Mouse (Mus musculus) layer of hippocampus, adult 9-10 months (tissue): Measurements from ENCODE around the gene Tspan17.

Experiments
- DNase-seq: peaks from one replicate; pipeline ENCODE4 v3.0.0; 2022; ENCODE audit warnings: low spot score

Tspan17 gene

GRCm38 (mm10) chr13:54788740-54789560, at the start of gene Tspan17:
Tspan17 (plus strand) TSS chr13:54789377.
- DNase-seq = peak; percentile 86

DNA sequence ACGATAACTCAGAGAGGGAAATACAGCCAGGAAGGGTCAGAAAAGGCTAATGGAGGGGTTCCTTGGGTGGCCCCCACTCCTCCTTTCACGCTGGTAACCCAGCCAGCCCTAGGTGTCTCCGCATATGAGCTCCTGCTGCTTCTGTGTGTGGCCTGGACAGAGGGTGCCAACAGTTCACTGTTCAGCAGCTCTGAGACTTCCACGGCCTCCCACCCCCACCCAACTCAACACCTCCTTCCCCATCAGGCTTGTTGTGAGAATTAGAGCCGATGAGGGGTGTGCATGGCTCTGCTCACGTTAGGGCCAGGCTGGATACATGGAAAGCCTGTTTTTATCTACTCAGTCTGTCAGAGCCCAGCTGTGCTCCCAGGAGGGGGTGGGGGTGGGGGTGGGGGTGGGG, 43.1 kb upstream of the Tspan17 start:
- no peak for DNase-seq

- no peak for DNase-seq
Observed at GRCm38 (mm10) chr13:54746896-54747295, 42.3 kb upstream of the Tspan17 start.

DNA sequence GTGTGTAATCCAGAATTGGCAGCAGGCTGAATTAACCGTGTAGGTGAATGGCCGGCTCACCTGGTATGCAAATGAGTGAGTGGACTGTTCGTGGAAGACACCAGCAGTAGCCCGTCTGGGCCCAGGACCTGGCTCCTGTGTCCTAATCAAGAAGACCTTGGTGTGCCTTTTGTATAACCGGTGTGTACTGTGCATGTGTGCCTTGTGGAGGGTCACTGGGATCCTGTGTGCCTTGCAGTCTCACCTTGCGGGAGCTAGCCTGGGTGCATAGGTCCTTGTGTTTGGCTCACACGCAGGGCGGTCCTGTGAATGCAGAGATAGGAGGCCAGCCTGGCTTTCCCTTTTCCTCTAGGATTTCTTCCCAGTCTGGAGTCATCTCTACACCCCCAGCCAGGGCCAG, 41.0 kb upstream of the Tspan17 start:
- no peak for DNase-seq

- DNase-seq = no peak
Observed at GRCm38 (mm10) chr13:54748721-54749060, 40.5 kb upstream of the Tspan17 start.

GRCm38 (mm10) chr13:54749061-54749863, 39.9 kb upstream of the Tspan17 start:
- no peak for DNase-seq

DNA sequence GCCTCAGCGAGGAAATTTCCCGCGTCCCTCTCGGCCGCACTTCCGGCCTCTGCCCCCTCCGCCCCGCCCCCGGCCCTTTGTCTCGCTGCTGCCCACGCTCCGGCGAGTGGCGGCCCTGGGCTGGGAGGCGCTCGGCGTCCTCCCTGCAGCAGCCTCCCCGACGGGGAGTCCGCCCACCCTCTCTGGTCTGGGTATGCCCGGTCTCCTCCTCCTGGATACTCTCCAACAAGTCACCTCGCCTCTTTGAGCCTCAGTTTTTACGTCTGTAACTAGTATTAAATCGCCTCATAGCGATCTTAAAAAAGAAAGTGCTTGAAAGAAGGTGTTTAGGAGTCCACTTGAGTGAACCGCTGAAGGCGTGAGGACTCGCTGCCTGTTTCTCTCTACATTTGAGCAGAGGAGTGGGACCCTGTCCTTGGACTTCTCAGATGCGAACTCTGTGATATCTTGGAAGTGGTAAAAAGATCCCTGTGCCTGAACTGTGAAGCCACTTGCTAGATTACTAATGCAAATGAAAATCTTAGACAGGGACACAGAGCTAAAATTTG, 39.2 kb upstream of the Tspan17 start, which contains the start of gene Gprin1:
Gene Gprin1 (minus strand): TSS at position 11 of the 548 bp plus-strand sequence.
- DNase-seq = no peak

- no peak for DNase-seq
Observed at GRCm38 (mm10) chr13:54750699-54751098, 38.5 kb upstream of the Tspan17 start.

DNA sequence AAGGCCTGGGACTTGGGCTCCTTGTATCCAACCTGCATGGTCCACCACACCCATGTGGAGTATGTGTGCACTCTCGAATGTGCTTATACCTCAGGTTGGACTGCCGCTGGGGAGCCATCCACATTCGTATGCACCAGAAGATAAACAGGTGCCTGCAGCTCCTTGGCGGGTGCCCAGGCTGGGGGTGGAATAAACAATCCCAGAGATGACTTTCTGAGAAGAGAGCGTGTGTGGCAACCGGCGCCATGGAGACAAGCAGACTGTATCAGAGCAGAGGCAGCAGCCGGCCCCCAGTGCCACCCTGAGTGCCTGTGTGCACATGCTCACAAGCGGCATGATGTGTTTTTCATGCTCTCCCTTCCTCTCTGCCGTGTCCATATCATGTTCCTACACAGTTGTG, 36.5 kb upstream of the Tspan17 start:
- peak; percentile 87 for DNase-seq

- no peak for DNase-seq
Observed at GRCm38 (mm10) chr13:54753733-54754132, 35.4 kb upstream of the Tspan17 start.

DNA sequence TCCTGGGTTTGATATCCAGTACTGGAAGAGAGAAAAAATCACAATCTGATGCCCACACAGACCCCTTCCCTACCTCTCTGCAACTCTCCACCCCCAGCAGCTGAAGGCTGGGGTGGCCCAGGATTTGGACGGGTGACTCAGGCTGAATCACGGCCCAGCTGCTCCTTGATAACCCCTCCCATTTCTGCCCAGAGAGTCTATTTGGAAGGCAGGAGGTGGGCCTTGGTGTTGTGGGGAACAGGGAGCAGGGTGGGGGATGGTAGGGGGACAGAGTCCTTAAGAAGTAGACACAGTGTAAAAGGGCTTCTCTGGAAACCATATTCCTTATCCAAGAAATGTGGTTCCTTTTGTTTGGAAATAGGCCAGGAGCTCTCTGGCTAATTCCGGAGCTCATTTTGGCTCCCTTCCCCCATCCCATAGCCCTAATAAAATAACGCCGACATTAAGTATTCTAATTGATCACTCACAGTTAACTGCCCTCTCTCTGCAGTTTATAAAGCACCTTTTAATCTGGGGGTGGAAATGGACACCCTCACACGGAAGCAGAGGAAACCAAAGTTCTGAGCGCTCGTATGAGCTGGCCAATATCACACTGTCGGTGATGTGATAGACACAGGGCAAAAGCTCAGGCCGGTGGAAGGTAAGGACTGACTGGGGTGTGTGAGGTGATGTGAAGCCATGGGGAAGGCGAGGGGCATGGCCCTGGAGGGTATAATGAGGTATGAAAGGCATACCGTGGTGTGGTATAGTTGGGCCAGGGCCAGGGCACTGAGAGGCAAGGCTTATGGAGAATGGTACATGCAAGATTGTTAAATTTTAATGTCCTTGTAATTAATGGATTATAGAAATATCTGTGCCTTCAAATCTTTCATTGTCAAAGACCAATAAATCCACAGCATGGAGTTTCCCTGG, 34.8 kb upstream of the Tspan17 start:
- DNase-seq = no peak

GRCm38 (mm10) chr13:54755201-54755830, 33.9 kb upstream of the Tspan17 start:
- DNase-seq = no peak

DNA sequence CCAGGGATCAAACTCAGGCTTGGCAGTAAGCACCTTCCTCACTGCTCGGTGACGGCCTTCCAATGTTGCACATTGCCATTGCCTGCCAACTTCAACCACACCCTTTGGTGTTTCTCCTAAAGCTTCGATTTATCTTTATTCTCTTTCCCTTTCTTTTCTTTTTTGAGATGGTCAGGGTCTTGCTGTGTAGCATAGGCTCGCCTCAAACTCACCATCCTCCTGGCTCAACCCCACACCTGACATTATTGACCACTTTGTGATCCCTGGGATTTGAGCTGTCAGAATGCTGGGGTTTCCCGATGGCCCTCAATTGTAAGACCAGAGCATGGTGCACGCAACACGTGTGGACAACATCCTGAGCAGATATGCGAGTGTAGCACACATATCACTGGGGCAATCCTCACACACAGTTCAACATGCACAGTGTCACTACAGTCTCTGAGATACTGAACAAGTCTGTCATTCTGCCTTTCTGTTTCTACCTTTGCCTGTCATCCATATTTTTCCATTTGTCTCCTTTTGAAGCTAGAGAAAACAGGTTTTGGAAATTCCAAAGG, 32.9 kb upstream of the Tspan17 start:
- no peak for DNase-seq

- no peak for DNase-seq
Observed at GRCm38 (mm10) chr13:54757093-54757830, 31.9 kb upstream of the Tspan17 start.

DNA sequence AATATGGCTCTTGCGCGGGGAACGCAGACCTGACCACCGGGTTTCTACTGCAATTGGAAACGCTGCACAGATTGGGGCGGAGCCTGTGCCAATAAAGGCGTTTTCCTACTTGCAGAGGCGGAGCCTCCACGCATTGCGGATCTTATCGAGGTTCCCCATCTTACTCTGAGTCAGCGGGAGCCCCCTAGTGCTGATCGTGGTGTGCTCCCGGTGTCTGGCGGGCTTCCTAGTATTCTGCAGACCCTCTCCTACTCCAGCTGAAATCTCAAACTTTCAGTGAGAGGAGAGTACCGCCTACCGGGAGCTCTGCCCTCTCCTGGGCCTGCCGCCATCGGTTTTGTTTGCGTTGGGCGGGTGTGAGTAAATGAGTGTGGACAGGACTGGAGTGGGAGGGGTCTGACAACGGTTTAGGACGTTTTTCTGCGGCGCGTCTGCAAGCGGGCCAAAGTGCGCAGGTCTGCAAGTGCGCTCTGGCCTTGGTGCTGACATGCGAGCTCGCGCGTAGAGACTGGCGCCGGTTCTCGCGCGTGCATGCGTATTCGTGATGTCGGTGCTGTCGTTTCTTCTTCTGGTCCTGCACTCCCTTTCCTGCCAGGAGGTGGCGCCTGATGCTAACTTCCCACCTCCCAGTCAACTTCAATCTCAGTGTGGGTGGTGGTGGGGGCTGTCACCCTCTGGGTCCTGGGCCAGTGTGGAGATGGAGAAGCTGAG, 31.0 kb upstream of the Tspan17 start:
- DNase-seq = no peak

GRCm38 (mm10) chr13:54758756-54759470, 30.3 kb upstream of the Tspan17 start:
- no peak for DNase-seq

- DNase-seq = no peak
Observed at GRCm38 (mm10) chr13:54759496-54759895, 29.7 kb upstream of the Tspan17 start.

- peak; percentile 80 for DNase-seq
Observed at GRCm38 (mm10) chr13:54760164-54760795, 28.9 kb upstream of the Tspan17 start.

DNA sequence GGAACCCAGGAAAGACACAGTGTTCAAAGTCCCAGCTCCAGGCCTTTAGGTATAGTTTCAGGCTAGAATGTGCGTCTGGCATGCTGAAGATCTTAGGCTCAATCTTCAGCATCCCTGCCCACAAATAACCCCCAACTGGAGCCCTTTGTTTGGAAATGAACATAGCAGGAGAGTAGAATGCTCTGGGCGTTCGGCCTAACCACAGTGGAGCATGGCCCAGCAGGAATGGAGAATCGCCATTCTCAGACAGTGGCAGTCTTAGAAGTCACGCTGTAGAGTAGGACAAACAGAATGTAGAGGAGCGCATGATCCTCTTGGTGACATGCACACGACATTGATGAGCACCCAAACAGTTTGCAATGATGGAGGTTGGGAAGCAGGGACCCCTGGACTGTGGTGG, 28.3 kb upstream of the Tspan17 start:
- DNase-seq = no peak
